Mouse (Mus musculus) cerebellum, postnatal 4 days (tissue): ENCODE results near the gene 1700003F12Rik.

Experiments used
- DNase-seq, 2 experiments: peaks; one replicate each; pipeline ENCODE4 v3.0.0; 2022; ENCODE audit warnings: low spot score in 2 of 2, mixed read lengths in 1 of 2

The 1700003F12Rik gene

DNA sequence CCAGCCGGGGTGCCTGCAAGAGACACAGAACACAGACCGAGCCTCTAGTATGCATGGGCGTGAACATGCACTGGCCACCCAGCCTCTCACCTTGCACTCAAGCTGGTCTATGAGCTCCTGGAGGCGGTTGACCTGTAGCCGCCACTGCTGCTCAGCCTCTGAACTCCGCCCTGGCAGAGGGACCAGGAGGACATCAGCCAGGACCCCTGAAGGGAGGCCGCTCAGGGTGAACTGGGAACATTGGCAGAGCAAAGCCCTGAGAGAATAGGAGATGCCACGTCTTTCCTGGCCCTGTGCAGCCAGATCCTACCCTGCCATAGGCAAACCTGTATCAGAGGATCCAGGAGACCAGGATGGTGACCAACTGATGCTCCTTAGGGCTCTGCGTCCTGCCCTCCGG is at the start of gene 1700003F12Rik:
1700003F12Rik (plus strand) TSS at position 375 of the 400 bp plus-strand sequence.
- no peak for DNase-seq

DNA sequence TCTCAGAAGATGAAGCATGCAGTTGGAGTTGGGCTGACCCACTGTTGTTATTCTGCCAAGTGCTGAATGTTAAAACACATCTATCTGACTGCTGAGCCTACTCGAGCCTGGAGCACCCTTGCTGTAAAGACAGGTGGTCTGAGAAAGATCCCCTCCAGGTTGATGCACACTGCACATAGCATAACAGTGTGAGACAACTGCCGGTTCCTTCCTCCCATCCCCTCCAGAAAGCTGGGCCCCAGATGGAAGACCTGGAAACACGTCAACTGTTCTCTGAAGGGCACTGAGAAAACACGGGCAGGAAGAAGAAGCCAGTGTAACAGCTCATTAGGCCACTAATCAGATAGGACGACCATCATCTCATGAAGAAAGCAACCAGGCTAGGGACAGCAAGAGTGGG is 48.3 kb upstream of the 1700003F12Rik start:
- DNase-seq, result peak in 1 of 2 experiments; percentile 23

DNA sequence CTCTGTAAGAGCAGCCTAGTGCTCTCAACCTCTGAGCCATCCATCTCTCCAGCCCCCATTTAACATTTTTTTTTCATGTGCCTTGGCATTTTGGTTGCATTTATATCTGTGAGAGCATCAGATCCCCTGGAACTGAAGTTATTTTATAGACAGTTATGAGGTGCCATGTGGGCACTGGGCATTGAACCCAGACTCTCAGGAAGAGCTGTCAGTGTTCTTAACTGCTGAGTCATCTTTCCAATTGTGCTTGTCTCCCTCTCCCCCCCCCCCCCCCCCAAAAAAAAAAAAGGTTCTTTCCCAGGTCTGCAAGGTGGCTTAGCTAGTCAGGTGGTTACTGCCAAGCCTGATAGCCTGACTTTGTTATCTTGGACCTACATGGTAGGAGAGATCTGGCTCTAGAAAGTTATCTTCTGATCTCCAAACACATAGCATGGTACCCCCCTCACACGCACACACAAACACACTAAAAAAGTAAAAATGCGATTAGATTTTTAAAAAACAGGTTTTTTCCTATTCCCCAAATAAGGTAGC is 47.1 kb upstream of the 1700003F12Rik start:
- DNase-seq, result no peak

DNA sequence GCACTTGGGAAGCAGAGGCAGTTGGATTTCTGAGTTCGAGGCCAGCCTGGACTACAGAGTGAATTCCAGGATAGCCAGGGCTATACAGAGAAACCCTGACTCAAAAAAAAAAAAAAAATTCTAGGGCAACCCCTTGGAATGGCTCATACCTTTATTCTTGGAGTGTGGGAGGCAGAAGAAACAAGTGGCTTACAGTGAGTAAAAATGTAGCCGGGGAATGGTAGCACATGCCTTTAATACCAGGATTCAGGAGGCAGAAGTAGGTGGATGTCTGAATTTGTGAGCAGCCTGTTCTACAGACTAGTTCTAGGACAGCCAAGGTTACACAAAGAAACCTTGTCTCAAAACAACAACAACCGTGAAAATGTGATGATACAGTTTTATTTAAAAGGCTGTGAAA is 46.1 kb upstream of the 1700003F12Rik start:
- DNase-seq, result no peak

DNA sequence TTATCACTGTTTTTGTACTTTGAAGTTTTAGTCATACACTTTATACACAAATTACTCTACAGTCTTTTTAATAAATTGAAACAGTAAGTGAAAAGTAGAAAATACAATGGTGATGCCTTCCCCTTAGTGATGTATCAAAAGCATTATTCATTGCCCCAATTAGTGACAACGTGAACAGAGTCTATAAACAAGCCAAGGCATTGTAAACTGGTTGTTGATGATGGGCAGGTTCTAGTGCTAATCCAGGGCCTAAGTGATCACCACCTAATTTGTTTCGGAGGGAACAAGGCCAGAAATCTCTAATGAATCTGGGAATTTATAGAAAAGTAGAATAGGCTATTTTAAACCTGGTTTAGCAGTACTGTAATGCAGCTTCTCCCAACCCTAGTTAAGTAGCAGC is 39.8 kb upstream of the 1700003F12Rik start:
- DNase-seq, result no peak

DNA sequence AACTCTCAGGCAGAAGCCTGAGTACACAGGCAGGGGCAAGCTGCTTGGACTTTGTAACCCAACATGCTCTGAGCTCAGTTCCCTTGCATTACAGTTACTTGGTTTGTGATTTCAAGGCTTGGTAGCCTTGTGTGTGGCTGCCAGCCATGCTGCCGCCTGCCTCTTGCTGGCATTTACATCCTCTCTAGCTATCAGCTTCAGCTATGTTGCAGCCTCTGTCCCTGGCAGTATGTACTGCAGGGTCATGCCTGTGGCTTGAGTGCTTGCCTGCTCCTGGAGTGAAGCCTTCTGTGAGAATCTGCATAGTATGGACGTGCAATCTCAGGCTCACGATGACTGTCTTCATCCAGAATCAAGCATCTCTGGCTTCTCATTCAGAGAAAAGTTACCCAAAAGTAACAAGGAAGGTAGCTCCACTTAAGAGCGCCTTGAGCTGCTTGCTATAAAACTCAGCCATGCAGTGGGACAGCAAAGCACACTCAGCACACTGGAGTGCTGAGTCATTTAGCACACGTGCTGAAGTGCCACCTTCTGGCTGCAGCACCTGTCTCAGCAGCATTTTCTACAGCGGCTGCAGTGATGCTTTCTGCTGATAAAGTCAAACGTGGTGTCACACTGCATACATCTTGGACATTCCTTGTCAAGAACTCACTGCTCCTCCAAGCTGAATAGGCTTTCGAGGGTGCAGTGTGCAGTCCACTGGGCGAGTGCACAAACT is 39.2 kb upstream of the 1700003F12Rik start:
- DNase-seq, result no peak

DNA sequence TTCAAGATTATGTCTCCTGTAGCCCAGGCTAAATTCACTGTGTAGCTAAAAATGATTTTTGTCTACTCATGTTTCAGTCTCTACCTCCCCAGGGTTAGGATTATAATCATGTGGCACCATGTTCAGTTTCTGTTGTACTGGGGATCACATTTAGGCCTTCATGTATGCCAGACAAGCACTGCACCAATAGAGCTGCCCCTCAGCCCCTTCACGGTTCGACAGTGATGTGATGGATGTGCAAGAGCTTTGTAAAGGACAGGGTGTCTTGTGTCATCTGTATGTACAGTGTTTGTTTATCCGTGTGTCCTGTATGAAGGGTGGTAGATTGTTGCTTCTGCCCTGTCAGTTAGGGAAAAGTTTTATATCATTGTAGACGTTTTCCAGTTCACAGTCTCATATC is 38.4 kb upstream of the 1700003F12Rik start:
- DNase-seq, result no peak

DNA sequence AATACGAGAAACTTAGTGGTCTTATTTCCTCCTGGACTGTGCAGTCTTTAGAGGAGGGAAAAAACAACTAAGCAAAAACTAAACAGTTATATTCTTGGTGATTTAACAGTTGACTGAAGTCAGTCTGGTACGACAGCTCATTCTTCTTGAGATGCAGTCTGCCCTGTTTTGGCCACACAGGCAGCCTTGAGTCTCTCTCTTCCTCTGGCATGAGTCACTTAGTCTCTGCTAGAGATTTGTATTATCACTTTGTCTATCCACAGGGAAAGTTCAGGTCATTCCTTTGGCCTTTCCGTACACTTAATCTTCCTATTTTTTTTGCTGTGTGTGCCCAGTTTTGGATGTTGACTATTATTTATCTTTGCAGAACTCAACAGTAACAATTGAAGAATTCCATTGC is 36.7 kb upstream of the 1700003F12Rik start:
- no peak for DNase-seq

DNA sequence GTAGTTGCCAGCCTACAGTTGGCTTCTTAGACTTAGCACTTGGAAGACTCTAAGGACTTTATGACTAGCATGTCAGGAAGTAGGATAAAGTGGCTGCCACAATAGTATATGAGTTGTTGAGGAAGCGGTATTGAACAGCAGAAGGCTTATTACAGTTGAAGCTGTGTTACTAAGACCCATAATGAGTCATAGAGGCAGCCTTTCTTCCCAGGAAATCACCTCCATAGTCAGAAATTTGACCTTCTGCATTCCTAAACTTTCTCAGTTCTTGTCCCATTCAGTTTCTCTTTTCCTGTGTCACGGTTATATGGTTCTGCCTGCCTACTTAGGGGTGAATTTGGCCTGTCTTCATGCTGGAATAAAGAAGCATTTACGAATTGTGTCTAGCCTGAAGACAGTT is 29.9 kb upstream of the 1700003F12Rik start:
- DNase-seq, result no peak

DNA sequence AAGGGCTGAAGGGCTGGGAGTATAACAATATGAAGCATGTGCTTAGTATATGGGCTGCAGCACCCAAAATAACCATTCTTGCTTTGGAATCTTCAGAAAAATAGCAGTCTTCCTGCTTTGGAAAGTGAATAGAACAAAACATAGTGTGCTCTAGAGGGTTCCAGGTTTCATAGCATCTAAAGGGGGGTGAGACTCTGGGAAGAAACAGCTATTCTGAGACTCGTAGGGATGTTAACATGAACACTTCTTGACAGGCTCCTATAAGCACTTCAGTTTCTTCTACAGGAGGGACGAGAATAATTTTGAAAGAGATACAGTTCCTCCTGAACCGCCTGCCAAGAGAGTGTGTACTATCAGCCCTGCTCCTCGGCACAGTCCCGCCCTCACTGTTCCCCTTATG is 29.5 kb upstream of the 1700003F12Rik start:
- DNase-seq, result no peak

DNA sequence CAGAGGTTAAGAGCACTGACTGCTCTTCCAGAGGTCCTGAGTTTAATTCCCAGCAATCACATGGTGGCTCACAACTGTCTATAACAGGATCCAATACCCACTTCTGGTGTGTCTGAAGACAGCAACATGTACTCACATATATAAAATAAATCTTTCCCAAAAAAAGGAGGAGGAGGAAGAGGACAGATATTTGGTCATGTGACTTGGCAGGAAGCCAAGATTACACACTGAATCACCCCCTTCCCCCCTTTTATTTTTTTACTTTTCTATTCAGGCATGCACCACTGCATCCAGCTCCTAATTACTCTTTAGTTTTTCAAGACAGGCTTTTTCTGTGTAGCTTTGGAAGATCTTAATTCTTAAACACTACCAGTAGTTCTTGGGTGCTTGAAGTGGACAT is 25.4 kb upstream of the 1700003F12Rik start:
- DNase-seq, result no peak

DNA sequence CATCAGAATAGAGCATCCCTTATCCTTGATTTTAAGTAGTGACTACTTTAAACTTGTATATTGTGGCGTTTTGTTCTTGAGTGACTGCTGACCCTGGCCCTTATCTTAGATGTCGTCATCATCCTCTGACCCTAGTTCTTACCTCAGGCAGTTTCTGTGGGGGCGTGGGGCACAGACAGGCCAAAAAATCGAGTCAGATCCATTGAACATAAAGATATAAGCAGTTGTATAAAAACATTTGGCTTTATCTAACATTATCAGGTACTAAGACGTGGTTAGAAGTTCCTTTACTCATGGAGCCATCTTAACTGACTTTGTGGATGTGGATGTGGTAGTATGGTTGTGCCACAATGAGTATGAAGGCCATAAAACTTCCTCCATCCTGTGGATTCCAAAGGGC is 24.6 kb upstream of the 1700003F12Rik start:
- no peak for DNase-seq

DNA sequence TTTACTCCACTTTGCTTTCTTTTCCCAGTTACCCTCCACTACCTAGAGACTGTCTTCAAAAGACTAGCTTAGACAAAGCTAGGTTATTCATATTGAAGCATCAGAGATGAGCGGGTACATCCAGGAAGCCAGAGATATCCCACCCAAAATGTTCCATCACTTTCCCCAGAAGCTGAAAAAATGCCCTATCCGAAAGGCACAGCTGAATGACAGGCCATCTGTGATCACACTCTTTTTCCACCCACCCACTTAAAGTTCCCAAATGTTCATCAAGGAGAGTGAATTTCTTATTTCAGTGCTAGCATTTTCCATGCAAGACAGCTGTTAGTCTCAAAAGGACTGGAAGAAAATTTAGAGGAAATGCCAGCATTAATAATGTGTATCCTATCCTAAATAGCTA is 21.6 kb upstream of the 1700003F12Rik start:
- no peak for DNase-seq

DNA sequence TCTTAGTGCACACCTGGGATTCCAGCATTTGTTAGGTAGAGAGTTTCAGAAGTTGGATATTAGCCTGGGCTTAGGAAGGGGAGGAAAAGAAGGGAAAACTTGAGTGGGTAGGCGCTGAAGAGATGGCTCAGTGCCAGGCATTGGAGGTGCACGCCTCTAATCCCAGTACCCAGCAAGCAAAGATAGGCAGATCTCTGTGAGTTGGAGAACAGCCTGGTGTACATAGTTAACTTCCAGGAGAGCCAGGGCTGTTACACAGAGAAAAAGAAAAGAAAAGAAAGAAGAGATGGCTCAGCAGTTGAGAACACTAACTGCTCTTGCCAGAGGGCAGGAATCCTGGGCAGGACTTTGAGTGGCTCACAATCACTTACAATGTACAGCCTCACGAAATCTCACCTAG is 20.4 kb upstream of the 1700003F12Rik start:
- no peak for DNase-seq

DNA sequence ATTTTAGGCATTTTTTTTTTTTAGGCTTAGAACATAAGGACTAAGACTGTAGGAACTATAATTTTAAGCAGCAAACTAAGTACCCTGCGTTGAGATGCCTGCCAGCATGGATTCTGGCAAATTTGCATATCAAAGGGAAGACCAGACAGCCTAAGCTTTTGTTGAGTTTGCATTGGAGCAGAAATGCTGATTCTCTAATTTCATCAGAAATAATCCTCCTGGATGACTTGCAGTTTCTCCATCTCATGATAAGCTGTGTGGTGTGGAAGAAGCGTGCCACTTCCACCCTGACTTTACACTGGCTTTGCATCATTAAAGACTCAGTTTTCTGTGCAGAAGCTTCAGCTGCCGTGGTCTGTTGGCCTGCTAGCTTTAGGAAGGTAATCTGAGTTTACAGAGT is 14.0 kb upstream of the 1700003F12Rik start:
- DNase-seq, result no peak

DNA sequence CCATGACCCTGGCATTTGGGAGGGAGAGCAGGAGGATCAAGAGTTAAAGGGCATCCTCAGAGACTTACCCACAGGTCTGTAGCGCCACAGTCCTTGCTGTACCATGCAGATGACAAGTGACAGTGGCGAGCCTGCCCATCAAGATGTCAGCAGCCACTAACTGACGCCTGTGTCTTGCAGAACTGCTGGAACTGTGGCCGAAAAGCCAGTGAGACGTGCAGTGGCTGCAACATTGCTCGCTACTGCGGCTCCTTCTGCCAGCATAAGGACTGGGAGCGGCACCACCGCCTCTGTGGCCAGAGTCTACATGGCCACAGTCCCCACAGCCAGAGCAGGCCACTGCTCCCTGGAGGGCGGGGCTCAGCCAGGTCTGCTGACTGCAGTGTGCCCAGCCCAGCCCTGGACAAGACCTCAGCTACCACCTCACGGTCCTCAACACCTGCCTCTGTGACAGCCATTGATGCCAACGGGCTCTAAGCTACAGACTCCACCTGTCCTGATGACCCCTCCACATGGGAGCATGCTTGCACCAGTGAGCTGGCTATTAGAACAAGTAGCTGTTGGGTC is 12.1 kb upstream of the 1700003F12Rik start:
- no peak for DNase-seq

DNA sequence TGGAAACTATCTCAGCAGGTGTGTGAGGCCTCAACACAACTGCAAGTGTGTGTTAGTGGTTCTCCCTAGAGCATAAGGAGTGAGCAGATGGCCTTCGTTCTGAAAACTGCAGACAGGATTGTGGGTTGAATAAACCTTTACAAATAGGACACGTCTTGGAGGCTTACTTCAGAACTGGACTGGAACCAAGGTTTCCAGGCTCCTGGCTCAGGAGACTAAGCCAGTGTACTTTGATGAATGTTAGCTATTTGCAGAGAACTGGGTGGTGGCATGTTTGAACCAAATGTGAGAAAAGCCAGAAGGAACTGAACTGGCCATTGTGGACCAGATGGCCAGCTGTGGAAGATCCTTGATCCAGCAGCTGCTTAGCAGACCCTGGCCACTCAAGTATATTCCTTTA is 8.6 kb upstream of the 1700003F12Rik start:
- no peak for DNase-seq

DNA sequence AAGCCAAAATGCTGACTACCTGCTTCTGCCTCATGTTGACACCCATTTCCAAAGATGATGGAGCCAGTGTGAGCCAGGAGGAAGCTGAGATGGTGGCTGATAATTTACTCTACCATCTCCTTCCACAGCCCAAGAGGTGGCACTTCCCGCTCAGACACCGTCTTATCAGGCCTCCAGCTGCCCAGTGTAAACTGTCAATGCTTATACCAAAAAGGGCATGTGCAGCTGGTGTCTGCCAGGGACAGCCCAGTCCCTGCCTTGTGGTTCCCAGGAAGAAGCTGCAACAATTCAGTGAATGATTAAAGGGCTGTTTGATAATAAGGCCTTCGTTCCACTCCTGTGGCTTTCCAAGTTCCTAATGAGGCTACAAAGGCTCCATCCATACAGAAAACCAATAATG is 8.2 kb upstream of the 1700003F12Rik start:
- no peak for DNase-seq

DNA sequence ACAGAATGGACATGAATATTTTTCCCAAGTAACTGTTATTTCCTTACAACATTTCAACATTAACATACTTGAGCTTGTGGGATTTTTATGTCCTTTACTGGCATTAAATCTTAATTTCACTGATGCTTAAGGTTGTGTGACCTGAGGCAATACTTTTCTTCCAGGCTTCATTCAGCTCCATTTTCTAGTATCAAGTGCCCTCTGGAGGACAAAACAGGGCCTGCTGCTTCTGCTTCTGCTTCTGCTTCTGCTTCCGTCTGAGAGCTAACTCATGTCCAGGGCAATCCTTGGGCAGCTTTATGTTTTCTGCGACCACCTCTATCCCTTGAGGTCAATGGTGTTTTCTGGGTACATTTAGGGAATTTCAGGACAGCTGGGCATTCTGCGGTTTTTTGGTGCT is 7.2 kb upstream of the 1700003F12Rik start:
- peak in 1 of 2 experiments; percentile 55 for DNase-seq

DNA sequence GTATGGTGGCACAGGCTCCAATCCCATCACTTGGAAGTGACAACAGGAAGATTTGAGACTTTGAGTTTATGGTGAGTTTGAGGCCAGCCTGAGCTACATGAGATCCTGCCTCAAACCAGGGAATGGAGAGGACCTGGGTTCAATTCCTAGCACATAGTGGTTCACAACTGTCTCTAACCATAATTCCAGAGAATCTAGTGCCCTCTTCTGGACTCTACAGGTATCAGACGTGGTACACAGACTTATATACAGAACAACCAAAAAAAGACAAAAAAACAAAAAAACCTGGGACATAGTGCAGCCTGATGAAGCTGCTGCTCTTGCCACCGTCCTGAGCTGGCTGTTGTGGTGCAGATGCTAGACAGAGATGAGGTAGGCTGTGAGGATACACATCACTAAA is 5.3 kb upstream of the 1700003F12Rik start:
- no peak for DNase-seq

DNA sequence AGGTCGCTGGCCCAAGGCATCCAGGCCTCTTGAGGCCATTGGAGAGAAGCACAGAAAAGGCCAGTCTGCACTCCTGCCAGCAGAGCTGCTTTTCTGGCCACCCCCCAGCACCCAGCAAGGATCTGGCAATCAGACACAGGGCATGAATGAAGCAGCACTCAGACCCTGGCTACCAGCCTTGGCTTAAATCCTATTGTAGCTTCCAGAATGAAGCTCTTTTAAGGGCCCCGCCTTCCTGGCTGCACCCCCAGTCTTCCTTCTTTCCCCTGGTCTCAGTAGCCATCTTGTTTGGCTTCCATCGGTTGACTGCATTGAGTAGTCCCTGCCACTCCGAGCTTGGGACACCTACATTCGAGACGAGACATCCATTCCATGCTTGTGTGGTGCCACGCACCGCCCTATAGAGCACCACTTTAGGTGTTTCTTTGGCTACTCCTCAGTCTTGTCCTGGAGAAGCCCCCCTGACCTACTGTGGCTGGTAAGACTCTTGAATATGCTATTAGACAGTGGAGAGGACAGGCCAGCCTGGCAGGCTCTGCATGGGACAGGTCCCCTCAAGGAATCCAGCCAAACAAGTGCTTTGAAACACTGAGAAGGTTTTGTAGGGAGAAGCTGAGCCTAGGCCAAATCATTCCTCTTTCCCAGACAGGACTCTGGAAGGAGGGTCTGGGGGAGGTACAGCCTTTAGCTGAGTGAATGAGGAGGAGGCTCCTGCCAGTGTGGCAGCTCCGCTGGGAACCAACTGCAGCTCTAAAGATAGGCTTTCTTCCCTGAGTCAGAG is 3.1 kb upstream of the 1700003F12Rik start:
- peak; percentile 85 to 93 for DNase-seq

DNA sequence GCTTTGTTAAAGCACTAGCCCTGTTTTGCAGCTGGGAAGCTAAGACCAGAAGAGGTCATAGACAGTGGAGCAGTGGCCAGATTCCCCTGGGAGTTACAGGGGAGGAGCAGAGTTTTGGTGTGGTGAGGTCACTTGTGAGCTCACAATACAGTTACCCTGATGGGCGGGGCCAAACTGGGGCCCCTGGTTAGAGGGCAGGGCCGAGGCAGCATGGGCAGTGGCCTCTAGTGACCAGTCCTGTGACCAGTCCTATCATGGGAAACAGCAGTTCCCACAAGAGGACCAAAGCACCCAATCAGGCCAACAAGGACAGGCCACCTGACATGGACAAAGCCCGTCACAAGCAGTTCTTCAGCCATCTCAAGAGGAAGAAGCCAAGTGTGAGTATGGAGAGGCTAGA is 1.8 kb downstream of the 1700003F12Rik start:
- no peak for DNase-seq
